Mouse (Mus musculus): ENCODE data around the gene Gapdhs. TPM values are rescaled to one million over a fixed set of nuclear protein-coding genes. Genes with fewer than 3 reads are reported as not detected.
"Not testable (repeated sequence)": the region's sequence is repeated elsewhere in the genome, so short reads cannot be mapped to it uniquely, and the experiment has no call there.

Gapdhs gene
- total RNA-seq (2021) = under 1 TPM in 1 of 2 experiments, not detected in 1; 0.35 TPM

GRCm38 (mm10) chr7:30743617-30744016 lies at the start of gene Gapdhs:
Gene Gapdhs, minus strand, starts transcription at chr7:30743681.
- intact Hi-C loops (cut with DNase I); DNase-seq (ENCODE audit: low spot score in 2 of 2): not testable (repeated sequence)

GRCm38 (mm10) chr7:30791921-30792320 lies 48.4 kb upstream of the Gapdhs start:
- intact Hi-C loops (cut with DNase I) = no loop called here
- DNase-seq (ENCODE audit: low spot score in 2 of 2) = no peak

DNA sequence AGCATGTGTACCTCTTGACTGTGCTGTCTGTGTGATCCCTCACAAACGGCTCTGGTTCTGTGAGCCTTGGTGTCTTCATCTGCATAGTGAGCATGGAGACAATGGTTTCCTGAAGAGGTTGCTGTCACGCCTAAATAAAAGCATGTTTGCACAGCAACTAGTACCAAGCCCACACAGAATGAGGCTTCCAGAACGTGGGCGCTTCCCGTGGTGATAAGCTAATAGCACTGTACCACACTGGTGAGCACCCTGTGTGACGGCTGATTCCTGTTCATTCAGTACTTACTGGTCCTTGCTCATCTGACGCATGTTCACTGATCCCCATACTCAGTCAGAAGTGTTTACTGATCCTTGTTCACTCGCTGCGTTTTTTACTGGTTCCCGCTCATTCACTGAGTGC lies 46.7 kb upstream of the Gapdhs start:
- intact Hi-C loops (cut with DNase I) = no loop called here
- no peak for DNase-seq (ENCODE audit: low spot score in 2 of 2)

DNA sequence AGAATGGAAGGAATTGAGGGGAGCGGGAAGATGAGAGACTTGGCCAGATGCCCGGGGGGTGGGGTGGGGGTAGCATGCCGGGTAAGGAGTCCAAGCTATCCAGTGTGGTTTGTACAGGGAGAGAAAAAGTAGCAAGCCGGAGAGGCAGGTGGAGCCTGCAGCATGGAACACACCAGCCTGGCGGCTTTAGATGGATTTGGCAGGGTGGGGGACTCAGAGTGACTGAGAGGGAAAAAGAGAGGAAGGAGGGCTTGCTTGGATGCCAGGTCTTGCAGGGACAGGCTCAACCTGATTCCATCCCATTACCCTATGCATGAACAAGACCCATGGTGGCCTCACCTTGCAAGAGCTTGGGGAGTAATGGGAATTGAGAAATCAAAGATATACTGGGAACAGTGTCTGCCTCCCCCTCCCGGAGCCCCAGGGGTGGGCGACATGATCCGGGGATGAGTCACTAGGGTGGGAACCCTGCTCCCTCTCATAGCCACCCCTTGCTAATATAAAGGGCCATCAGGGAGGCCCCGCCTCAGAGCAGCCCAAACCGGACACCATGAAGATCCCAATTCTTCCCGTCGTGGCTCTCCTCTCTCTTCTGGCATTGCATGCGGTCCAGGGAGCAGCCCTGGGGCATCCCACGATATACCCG lies 44.0 kb upstream of the Gapdhs start, which contains the start of gene Krtdap:
TSS of gene Krtdap (plus strand) at position 520 of the 646 bp plus-strand sequence.
- intact Hi-C loops (cut with DNase I) = no loop called here

GRCm38 (mm10) chr7:30785721-30786546 lies 42.5 kb upstream of the Gapdhs start:
- intact Hi-C loops (cut with DNase I) = no loop called here
- no peak for DNase-seq (ENCODE audit: low spot score in 2 of 2)

More for the DNA sequence above, 44.0 kb upstream of the Gapdhs start, which contains the start of gene Krtdap:
- no peak for DNase-seq (ENCODE audit: low spot score in 2 of 2)

DNA sequence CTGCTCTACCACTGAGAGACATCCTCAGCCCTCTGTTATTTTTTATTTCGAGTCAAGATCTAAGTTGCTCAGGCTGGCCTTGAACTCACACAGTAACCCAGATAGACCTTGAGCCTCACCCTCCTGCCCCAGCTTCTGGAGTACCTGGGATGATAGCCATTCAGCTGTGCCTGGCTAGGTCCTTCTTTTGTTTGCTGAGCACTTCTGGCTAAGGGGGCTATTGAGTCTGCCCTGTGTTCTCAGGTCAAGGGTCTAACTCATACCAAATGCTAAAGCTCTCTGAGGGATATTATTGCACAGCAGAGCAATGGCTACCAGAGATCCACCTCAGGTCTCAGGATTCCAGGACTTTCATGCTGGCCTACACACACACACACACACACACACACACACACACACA lies 41.7 kb upstream of the Gapdhs start:
- intact Hi-C loops (cut with DNase I) = no loop called here
- no peak for DNase-seq (ENCODE audit: low spot score in 2 of 2)

- no peak for DNase-seq (ENCODE audit: low spot score in 2 of 2)
- intact Hi-C loops (cut with DNase I) = no loop called here
Observed at GRCm38 (mm10) chr7:30782658-30783057, 39.2 kb upstream of the Gapdhs start.

DNA sequence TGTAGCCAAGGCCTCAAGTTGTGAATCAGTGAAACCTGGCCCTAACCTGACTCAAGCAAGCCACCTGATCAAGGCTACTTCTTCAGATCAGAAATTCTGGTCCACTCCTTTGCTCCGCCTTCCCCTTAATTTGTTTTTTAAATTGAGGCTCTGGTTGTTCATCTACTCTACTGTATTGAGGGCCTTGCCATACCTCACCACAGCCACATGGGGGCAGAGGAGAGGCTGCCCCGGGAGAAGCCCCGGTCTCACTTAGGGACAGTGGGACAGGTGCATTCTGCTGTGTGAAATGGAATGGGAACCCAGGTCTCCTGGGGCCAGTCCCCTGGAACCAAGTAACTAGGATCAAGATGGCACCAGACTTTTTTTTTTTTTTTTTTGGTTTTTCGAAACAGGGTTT lies 38.3 kb upstream of the Gapdhs start:
- no peak for DNase-seq (ENCODE audit: low spot score in 2 of 2)
- intact Hi-C loops (cut with DNase I) = no loop called here

GRCm38 (mm10) chr7:30777911-30778310 lies 34.4 kb upstream of the Gapdhs start:
- intact Hi-C loops (cut with DNase I) = no loop called here
- no peak for DNase-seq (ENCODE audit: low spot score in 2 of 2)

GRCm38 (mm10) chr7:30777081-30777579 lies 33.6 kb upstream of the Gapdhs start:
- no peak for DNase-seq (ENCODE audit: low spot score in 2 of 2)
- intact Hi-C loops (cut with DNase I) = no loop called here

DNA sequence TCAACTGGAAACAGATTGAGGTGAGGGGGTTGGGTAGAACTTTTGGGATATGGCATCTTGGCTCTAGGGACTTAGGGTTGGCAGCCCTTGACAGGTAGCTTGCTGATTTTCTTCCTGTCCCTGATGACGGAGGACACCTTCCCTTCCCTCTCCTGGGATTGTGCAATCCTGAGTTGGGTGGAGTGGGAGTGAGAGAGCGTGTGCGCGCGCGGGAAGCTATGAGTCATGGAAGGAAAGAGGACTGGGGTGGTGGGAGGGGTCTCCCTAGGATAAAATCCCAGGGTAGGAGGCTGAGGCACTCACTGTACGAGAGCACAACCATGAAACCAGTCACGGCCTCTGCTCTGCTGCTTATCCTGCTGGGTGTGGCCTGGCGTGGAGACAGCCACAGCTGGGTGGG lies 32.6 kb upstream of the Gapdhs start:
- peak in 1 of 2 experiments; percentile 15 for DNase-seq (ENCODE audit: low spot score in 2 of 2)
- intact Hi-C loops (cut with DNase I) = no loop called here

DNA sequence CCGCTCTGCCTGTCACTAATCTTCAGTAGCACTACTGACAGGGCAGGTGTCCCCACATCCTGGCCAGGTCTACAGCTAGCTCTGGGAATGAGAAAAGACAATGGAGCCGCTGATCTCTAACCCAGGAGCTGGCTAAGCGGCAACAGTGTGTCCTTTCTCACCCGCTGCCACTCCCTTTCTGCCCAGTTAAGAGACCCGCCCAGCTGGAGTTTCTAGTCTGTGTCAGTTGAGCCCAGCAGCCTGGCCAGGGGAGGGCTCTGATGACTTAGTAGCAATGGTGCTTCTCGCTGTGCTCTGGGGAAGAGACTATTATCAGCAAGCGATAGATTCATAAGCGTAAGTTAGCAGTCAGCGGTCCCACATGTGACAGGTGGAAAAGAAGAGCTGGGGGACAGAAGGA lies 25.8 kb upstream of the Gapdhs start:
- DNase-seq (ENCODE audit: low spot score in 2 of 2) = no peak
- intact Hi-C loops (cut with DNase I) = no loop called here

DNA sequence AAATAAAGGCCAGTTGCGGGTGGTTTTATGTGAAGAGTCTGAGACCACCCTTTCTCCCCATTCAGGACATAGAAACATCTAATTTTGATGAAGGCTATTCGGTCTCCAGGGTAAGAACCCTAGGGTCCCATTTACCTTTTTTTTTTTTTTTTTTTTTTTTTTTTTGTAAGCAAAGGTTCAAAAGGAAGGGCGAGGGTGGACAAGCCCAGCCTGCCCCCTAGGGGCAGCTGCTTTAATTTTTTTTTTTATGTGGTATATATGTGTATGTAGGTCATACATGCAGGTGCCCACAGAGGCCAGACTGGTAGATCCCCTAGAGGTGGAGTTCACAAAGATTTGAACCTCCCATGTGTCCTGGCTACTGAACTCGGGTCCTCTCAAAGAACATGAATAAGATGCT lies 22.9 kb upstream of the Gapdhs start:
- no peak for DNase-seq (ENCODE audit: low spot score in 2 of 2)
- intact Hi-C loops (cut with DNase I) = no loop called here

DNA sequence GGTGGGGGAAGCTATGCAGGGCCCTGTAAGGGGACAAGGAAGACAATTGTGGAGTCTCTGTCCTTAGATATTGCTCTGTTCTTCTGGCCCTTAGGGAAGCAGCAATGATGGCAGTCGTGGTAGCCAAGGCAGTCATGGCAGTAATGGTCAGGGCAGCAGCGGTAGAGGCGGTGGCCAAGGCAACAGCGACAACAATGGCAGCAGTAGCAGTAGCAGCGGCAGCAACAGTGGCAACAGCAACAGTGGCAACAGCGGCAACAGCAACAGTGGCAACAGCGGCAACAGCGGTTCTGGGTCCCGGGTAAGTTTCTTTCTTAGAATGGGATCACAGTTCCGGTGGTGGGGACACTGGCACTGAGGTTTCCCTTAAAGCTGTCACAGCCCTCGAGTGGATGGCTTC lies 21.7 kb upstream of the Gapdhs start:
- DNase-seq (ENCODE audit: low spot score in 2 of 2) = no peak
- intact Hi-C loops (cut with DNase I) = no loop called here

- intact Hi-C loops (cut with DNase I) = no loop called here
- no peak for DNase-seq (ENCODE audit: low spot score in 2 of 2)
Observed at GRCm38 (mm10) chr7:30763456-30763855, 20.0 kb upstream of the Gapdhs start, which contains the start of gene Dmkn. Gene Dmkn, plus strand, starts transcription at chr7:30763756.

GRCm38 (mm10) chr7:30761769-30762352 lies 18.4 kb upstream of the Gapdhs start:
- no peak for DNase-seq (ENCODE audit: low spot score in 2 of 2)
- intact Hi-C loops (cut with DNase I) = no loop called here

GRCm38 (mm10) chr7:30758853-30759252 lies 15.4 kb upstream of the Gapdhs start:
- intact Hi-C loops (cut with DNase I) = no loop called here
- DNase-seq (ENCODE audit: low spot score in 2 of 2) = no peak

- no peak for DNase-seq (ENCODE audit: low spot score in 2 of 2)
- intact Hi-C loops (cut with DNase I) = no loop called here
Observed at GRCm38 (mm10) chr7:30757001-30757400, 13.5 kb upstream of the Gapdhs start.

DNA sequence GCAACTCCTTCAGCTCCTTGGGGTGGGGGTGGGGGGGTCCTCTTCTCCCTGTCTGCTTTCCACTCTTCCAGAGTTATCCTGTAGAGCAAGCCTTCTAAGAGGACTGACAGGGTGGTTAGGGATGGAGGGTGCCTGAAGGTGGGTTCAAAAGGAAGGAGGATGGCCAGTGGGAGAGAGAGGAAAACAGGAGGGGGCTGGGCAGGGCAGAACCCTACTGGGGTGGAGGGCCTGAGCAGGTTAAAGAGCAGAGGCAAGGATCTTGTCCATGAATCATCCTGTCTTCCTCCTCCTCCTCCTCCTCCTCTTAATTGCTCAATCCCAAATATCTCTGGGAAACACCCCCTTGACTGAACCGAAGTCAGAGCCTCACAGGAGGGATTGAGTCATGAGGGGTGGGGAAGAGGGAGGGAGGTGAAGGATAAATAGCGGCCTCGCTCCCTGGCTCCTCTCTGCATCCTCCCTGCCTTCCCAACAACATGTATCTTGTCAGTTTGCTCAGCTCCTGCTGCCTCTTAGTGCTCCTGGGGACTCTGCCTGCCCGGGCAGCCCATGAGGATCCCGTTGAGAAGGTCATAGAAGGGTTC lies 7.7 kb upstream of the Gapdhs start, which contains the start of gene Sbsn:
TSS of gene Sbsn (plus strand) at position 386 of the 584 bp plus-strand sequence.
- intact Hi-C loops (cut with DNase I) = no loop called here
- no peak for DNase-seq (ENCODE audit: low spot score in 2 of 2)
